Mouse (Mus musculus) heart, embryonic 12.5 days (tissue): ENCODE measurements at regions not wholly inside any gene's neighbourhood (a gene's known extent, or its start where the extent isn't known, plus 50 kb on each side); places are given as distances from the start of the nearest gene placed in this dataset.
"Not testable (repeated sequence)": the region's sequence is repeated elsewhere in the genome, so short reads cannot be mapped to it uniquely, and the experiment has no call there.

Source experiments
- ATAC-seq: fragments of 200-750 bp; cut with Nextera tagmentation; 2 replicates; pipeline ENCODE4 v1.8.0; 2017; ENCODE audit warnings: moderate TSS enrichment, moderate library complexity; ENCODE audit not compliant: insufficient number of reproducible peaks, low FRiP score
- H3K27ac ChIP-seq: fragments of 300-500 bp; sonication (generic); 2 replicates; pipeline ENCODE4 v1.5.1; 2016; ENCODE audit warnings: mild to moderate bottlenecking, moderate library complexity; ENCODE audit not compliant: poor library complexity, severe bottlenecking
- H3K27me3 ChIP-seq: fragments of 300-500 bp; sonication (generic); replicated peaks from 2 replicates; pipeline ENCODE4 v1.6.1; 2016; ENCODE audit warnings: mild to moderate bottlenecking, moderate library complexity
- H3K36me3 ChIP-seq: fragments of 300-500 bp; sonication (generic); 2 replicates; pipeline ENCODE4 v1.6.1; 2016; ENCODE audit warnings: mild to moderate bottlenecking, moderate library complexity
- H3K4me1 ChIP-seq: fragments of 300-500 bp; sonication (generic); replicated peaks from 2 replicates; pipeline ENCODE4 v1.6.1; 2016; ENCODE audit warnings: mild to moderate bottlenecking
- H3K4me2 ChIP-seq: fragments of 300-500 bp; sonication (generic); 2 replicates; pipeline ENCODE4 v1.6.1; 2016; ENCODE audit warnings: mild to moderate bottlenecking, moderate library complexity
- H3K4me3 ChIP-seq: fragments of 300-500 bp; sonication (generic); 2 replicates; pipeline ENCODE4 v1.5.1; 2016; ENCODE audit warnings: mild to moderate bottlenecking
- H3K9ac ChIP-seq: fragments of 300-500 bp; sonication (generic); 2 replicates; pipeline ENCODE4 v1.6.1; 2016; ENCODE audit warnings: mild to moderate bottlenecking, moderate library complexity
- H3K9me3 ChIP-seq: fragments of 300-500 bp; sonication (generic); replicated peaks from 2 replicates; pipeline ENCODE4 v1.6.1; 2016; ENCODE audit warnings: mild to moderate bottlenecking, moderate library complexity
- WGBS: fragments of 180-500 bp; shearing (Covaris S2); methylation state at CpG from one replicate; pipeline ENCODE4 v1.1.7; 2016; 5-methylcytosine and 5-hydroxymethylcytosine counted together

- H3K9me3 ChIP-seq: no peaks in the 10 kb centered on the region
- H3K9ac ChIP-seq: no peak overlapping the region
- peaks cover 7% of the 10 kb centered on the region; the same call in 1 of the 2 replicates for H3K4me1 ChIP-seq
- no peak for ATAC-seq
- H3K4me2 ChIP-seq: no peak overlapping the region
- H3K36me3 ChIP-seq: no peaks in the 10 kb centered on the region
- no peak overlapping the region for H3K27ac ChIP-seq
- H3K27me3 ChIP-seq: no peaks in the 10 kb centered on the region
- H3K4me3 ChIP-seq: no peak overlapping the region
Measured at GRCm38 (mm10) chr1:145139267-145139651, 364.0 kb upstream of the Rgs18 start.

- H3K4me3 ChIP-seq: no peak overlapping the region
- no peaks in the 10 kb centered on the region for H3K36me3 ChIP-seq
- no peak for ATAC-seq
- H3K27me3 ChIP-seq: no peaks in the 10 kb centered on the region
- WGBS: 11% methylated on average over 2 of the region's 2 CpGs
- H3K4me2 ChIP-seq: no peak overlapping the region
- H3K27ac ChIP-seq: no peak overlapping the region
- no peaks in the 10 kb centered on the region for H3K9me3 ChIP-seq
- peaks cover 7% of the 10 kb centered on the region; the same call in 1 of the 2 replicates for H3K4me1 ChIP-seq
- H3K9ac ChIP-seq: no peak overlapping the region
Measured at GRCm38 (mm10) chr1:145138452-145139266, 363.4 kb upstream of the Rgs18 start.

GRCm38 (mm10) chr1:145131020-145131419 is 355.8 kb upstream of the Rgs18 start:
- Histone ChIP-seq H3K4me3 (no peak overlapping the region), H3K27me3 (no peaks in the 10 kb centered on the region), H3K4me2 (no peak overlapping the region), H3K27ac (no peak overlapping the region), H3K36me3 (no peaks in the 10 kb centered on the region), H3K4me1 (no peaks in the 10 kb centered on the region), H3K9ac (no peak overlapping the region), H3K9me3 (no peaks in the 10 kb centered on the region)
- 64% methylated on average over 1 of the region's 1 CpGs for WGBS
- ATAC-seq: no peak

- Histone ChIP-seq H3K4me3 (no peak overlapping the region), H3K36me3 (no peaks in the 10 kb centered on the region), H3K9ac (no peak overlapping the region), H3K4me2 (no peak overlapping the region), H3K27me3 (no peaks in the 10 kb centered on the region), H3K27ac (no peak overlapping the region), H3K4me1 (no peaks in the 10 kb centered on the region), H3K9me3 (0 out of 2 replicates have a peak, but pooled peaks cover 3% of the 10 kb centered on the region)
- WGBS: 77% methylated on average over 1 of the region's 1 CpGs
- ATAC-seq: no peak
Measured at GRCm38 (mm10) chr1:145113171-145113570, 337.9 kb upstream of the Rgs18 start.

GRCm38 (mm10) chr1:145106771-145107170 is 331.5 kb upstream of the Rgs18 start:
- H3K4me2 ChIP-seq, H3K27ac ChIP-seq, H3K9ac ChIP-seq, H3K4me3 ChIP-seq, H3K4me1 ChIP-seq, ATAC-seq, H3K36me3 ChIP-seq, H3K27me3 ChIP-seq, H3K9me3 ChIP-seq: not testable (repeated sequence)
- 77% methylated on average over 4 of the region's 4 CpGs for WGBS

GRCm38 (mm10) chr1:145065255-145065854 is 290.1 kb upstream of the Rgs18 start:
- H3K9me3 ChIP-seq: no peaks in the 10 kb centered on the region

GRCm38 (mm10) chr1:145064384-145064783 is 289.1 kb upstream of the Rgs18 start:
- Histone ChIP-seq H3K4me1 (no peaks in the 10 kb centered on the region), H3K27ac (no peak overlapping the region), H3K36me3 (no peaks in the 10 kb centered on the region), H3K4me3 (no peak overlapping the region), H3K9me3 (no peaks in the 10 kb centered on the region), H3K27me3 (no peaks in the 10 kb centered on the region), H3K4me2 (no peak overlapping the region), H3K9ac (no peak overlapping the region)
- WGBS: 78% methylated on average over 3 of the region's 3 CpGs
- no peak for ATAC-seq

More at GRCm38 (mm10) chr1:145065255-145065854, 290.1 kb upstream of the Rgs18 start:
- Histone ChIP-seq H3K9ac (no peak overlapping the region), H3K4me2 (no peak overlapping the region), H3K4me3 (no peak overlapping the region), H3K27me3 (no peaks in the 10 kb centered on the region), H3K27ac (no peak overlapping the region), H3K36me3 (no peaks in the 10 kb centered on the region), H3K4me1 (no peaks in the 10 kb centered on the region)
- WGBS: 55% methylated on average over 1 of the region's 1 CpGs
- no peak for ATAC-seq

GRCm38 (mm10) chr1:145015623-145016022 is 240.4 kb upstream of the Rgs18 start:
- H3K4me2 ChIP-seq: no peak overlapping the region
- H3K9me3 ChIP-seq: no peaks in the 10 kb centered on the region
- no peaks in the 10 kb centered on the region for H3K36me3 ChIP-seq
- no peak for ATAC-seq
- no peak overlapping the region for H3K4me3 ChIP-seq
- WGBS: 67% methylated on average over 4 of the region's 4 CpGs
- H3K9ac ChIP-seq: no peak overlapping the region
- H3K4me1 ChIP-seq: no peaks in the 10 kb centered on the region
- no peak overlapping the region for H3K27ac ChIP-seq
- no peaks in the 10 kb centered on the region for H3K27me3 ChIP-seq

GRCm38 (mm10) chr1:145010833-145011232 is 235.6 kb upstream of the Rgs18 start:
- Histone ChIP-seq H3K4me1 (no peaks in the 10 kb centered on the region), H3K27ac (no peak overlapping the region), H3K36me3 (no peaks in the 10 kb centered on the region), H3K9me3 (no peaks in the 10 kb centered on the region), H3K4me2 (no peak overlapping the region), H3K27me3 (no peaks in the 10 kb centered on the region), H3K4me3 (no peak overlapping the region), H3K9ac (no peak overlapping the region)
- no peak for ATAC-seq

- Histone ChIP-seq H3K9me3 (no peaks in the 10 kb centered on the region), H3K27me3 (no peaks in the 10 kb centered on the region), H3K9ac (no peak overlapping the region), H3K4me3 (no peak overlapping the region), H3K4me2 (no peak overlapping the region), H3K4me1 (no peaks in the 10 kb centered on the region), H3K36me3 (no peaks in the 10 kb centered on the region), H3K27ac (no peak overlapping the region)
- no peak for ATAC-seq
- 63% methylated on average over 5 of the region's 5 CpGs for WGBS
Measured at GRCm38 (mm10) chr1:144978167-144978566, 202.9 kb upstream of the Rgs18 start.

- no peak overlapping the region for H3K9ac ChIP-seq
- H3K4me1 ChIP-seq: 0 out of 2 replicates have a peak, but pooled peaks cover 3% of the 10 kb centered on the region
- ATAC-seq: peak; percentile 57; the same call in 1 of the 2 replicates
- WGBS: 42% methylated on average over 3 of the region's 3 CpGs
- peak overlapping the region; percentile 20; the same call in 1 of the 2 replicates for H3K27ac ChIP-seq
- H3K9me3 ChIP-seq: no peaks in the 10 kb centered on the region
- H3K4me2 ChIP-seq: no peak overlapping the region
- no peak overlapping the region for H3K4me3 ChIP-seq
- H3K36me3 ChIP-seq: no peaks in the 10 kb centered on the region
- H3K27me3 ChIP-seq: no peaks in the 10 kb centered on the region
Measured at GRCm38 (mm10) chr1:144965736-144966135, 190.5 kb upstream of the Rgs18 start.
